Mouse (Mus musculus) brain, embryonic 14.5 days (tissue): Measurements from ENCODE around the gene Gpbar1. TPM values are rescaled to one million over a fixed set of nuclear protein-coding genes. Genes with fewer than 3 reads are reported as not detected.

Experiments
- DNase-seq: peaks from one replicate; pipeline ENCODE4 v3.0.0-alpha.2; 2011; ENCODE audit warnings: low read depth
- CTCF ChIP-seq: fragments of 200-500 bp; IDR thresholded peaks from 2 replicates; pipeline ENCODE4 v1.5.1; 2012; ENCODE audit warnings: inconsistent platforms, mild to moderate bottlenecking, moderate library complexity, borderline replicate concordance; ENCODE audit not compliant: insufficient read depth, insufficient read length; ENCODE audit errors: extremely low read depth
- POLR2A ChIP-seq: fragments of 200-500 bp; IDR thresholded peaks from 2 replicates; pipeline ENCODE4 v1.6.1; 2012; ENCODE audit warnings: mild to moderate bottlenecking, inconsistent platforms, borderline replicate concordance; ENCODE audit not compliant: poor library complexity, insufficient read depth, insufficient read length, severe bottlenecking; ENCODE audit errors: extremely low read depth
- polyA plus RNA-seq: library from polyadenylated mRNA; depleted of rRNA; stranded (reverse); fragments of >200 nt; gene quantifications from 2 replicates; pipeline ENCODE4 v1.2.3, GENCODE M21; 2012

The Gpbar1 gene
- polyA plus RNA-seq, 1 experiment, result 0.15 TPM

DNA sequence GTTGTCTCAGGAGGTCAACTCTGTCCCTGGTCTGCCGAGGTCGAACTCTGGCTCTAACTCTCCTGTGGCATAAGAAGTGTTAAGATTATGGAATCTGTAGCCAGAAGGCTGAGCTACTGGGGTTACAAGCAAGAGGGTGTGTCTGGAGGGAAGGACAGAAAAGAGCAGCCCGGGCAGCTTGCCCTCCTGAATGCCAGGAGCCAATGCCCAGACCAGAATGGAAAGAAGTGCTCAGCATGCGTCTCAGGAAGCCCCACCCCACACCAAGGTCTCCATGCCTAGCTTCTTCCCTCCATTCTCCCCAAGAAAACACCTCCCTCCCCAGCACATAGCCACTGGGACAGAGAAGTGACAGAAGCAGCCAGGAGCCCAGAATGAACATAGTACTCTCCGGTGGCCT, 20.6 kb downstream of the Gpbar1 start:
- DNase-seq, result no peak
- TF ChIP-seq CTCF (no peak), POLR2A (no peak)

GRCm38 (mm10) chr1:74300347-74301110, 22.2 kb downstream of the Gpbar1 start:
- TF ChIP-seq POLR2A (no peak), CTCF (no peak)
- no peak for DNase-seq

DNA sequence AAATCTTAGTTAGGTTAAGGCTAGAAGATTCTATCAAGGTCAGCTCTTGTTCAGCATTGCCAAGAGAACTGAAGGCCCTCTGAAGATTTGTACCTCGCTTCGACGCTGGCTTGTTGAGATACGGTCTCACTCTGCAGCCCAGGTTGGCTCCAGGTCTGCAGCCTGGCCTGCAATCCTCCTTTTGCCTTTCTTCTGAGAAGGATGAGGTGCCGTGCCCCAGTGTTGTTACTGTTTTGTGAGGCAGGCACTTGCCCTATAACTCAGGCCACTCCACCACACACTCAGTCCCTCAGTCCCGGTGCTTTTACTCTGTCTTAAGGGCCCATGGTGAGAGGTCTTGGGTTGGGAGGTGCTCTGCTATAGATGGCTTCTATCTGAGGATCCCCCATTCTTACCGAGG, 23.9 kb downstream of the Gpbar1 start:
- no peak for TF ChIP-seq POLR2A
- no peak for TF ChIP-seq CTCF
- DNase-seq, result no peak

- DNase-seq, result no peak
- TF ChIP-seq CTCF (no peak), POLR2A (no peak)
Measured at GRCm38 (mm10) chr1:74302835-74303234, 24.5 kb downstream of the Gpbar1 start.

GRCm38 (mm10) chr1:74303509-74304338, 25.4 kb downstream of the Gpbar1 start:
- TF ChIP-seq POLR2A (no peak), CTCF (no peak)
- DNase-seq, result peak; percentile 42

GRCm38 (mm10) chr1:74304339-74304790, 26.0 kb downstream of the Gpbar1 start:
- TF ChIP-seq POLR2A (no peak), CTCF (no peak)
- DNase-seq, result no peak

- no peak for DNase-seq
- TF ChIP-seq CTCF (no peak), POLR2A (no peak)
Measured at GRCm38 (mm10) chr1:74304946-74305345, 26.6 kb downstream of the Gpbar1 start.

DNA sequence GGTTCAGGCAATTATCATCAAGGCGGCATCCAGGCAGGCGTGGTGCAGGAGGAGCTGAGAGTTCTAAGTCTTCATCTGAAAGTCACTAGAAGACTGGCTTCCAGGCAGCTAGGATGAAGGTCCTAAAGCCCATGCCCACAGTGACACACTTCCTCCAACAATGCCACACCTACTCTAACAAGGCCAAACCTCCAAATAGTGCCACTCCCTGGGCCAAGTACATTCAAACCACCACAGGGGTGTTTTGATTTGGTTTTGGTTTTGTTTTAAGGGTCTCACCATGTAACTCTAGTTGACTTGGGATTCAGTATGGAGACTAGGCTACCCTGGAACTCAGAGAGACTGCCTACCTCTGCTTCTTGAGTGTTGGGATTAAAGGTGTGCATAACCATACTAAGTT, 27.2 kb downstream of the Gpbar1 start, which contains the start of gene Tmbim1:
Gene Tmbim1 (minus strand): TSS at position 101 of the 400 bp plus-strand sequence.
- no peak for DNase-seq
- TF ChIP-seq POLR2A, result no peak
- TF ChIP-seq CTCF, result no peak

DNA sequence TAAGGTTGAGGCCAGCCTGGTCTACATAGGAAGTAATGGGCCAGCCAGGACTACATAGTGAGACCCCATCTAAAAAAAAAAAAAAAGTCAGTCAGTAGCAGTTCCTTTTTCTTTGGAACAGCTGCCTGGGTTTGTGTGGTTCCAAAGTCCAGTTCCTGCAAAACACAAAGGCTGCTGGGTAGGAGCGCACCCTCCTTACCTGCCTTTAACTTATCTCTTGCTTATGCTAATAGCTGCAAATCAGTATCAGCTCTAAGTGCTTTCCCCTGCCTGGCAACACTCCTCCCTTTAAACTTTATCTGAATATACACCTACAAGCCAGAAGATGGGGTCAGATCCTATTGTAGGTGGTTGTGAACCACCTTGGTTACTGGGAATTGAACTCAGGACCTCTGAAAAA, 28.8 kb downstream of the Gpbar1 start:
- TF ChIP-seq CTCF (no peak), POLR2A (no peak)
- no peak for DNase-seq

GRCm38 (mm10) chr1:74308001-74308964, 29.9 kb downstream of the Gpbar1 start:
- TF ChIP-seq CTCF (no peak), POLR2A (no peak)
- no peak for DNase-seq
